Mouse (Mus musculus) G1E (cell line): ENCODE measurements around the gene Nosip.
A peak's percentile ranks its signal among the peaks of the same experiment; 100 is the strongest.

Source experiments
- CTCF ChIP-seq: IDR thresholded peaks from 2 replicates; pipeline ENCODE4 v1.5.1; 2012; ENCODE audit warnings: low read depth, low read length, inconsistent platforms, mixed read lengths
- GATA1 ChIP-seq: IDR thresholded peaks from 2 replicates; pipeline ENCODE4 v1.6.1; 2012; ENCODE audit warnings: borderline replicate concordance, low read length, inconsistent platforms, mixed read lengths
- GATA2 ChIP-seq: IDR thresholded peaks from 2 replicates; pipeline ENCODE4 v1.6.1; 2012; ENCODE audit warnings: low read depth, low read length, inconsistent platforms, borderline replicate concordance
- POLR2AphosphoS5 ChIP-seq: IDR thresholded peaks from 2 replicates; pipeline ENCODE4 v1.6.1; 2012; ENCODE audit warnings: low read depth, low read length, inconsistent platforms; ENCODE audit not compliant: insufficient replicate concordance
- TAL1 ChIP-seq: conservative IDR thresholded peaks from 2 replicates; pipeline ENCODE4 v1.6.1; 2012; ENCODE audit warnings: low read depth, low read length, inconsistent platforms, mixed read lengths

GRCm38 (mm10) chr7:45024281-45025248, 37.7 kb upstream of the Nosip start:
- no peak for TF ChIP-seq GATA1
- no peak for TF ChIP-seq TAL1
- no peak for TF ChIP-seq CTCF
- no peak for TF ChIP-seq GATA2
- TF ChIP-seq POLR2AphosphoS5 = peak; percentile 74; the same call in 1 of the 2 replicates
